Mouse (Mus musculus) retina, postnatal 1 day (tissue): ENCODE results near the gene Gp5.

Source experiments
- DNase-seq: peaks from one replicate; pipeline ENCODE4 v3.0.0-alpha.2; 2012

The Gp5 gene

GRCm38 (mm10) chr16:30275558-30276340, 34.8 kb downstream of the Gp5 start:
- DNase-seq: no peak

DNA sequence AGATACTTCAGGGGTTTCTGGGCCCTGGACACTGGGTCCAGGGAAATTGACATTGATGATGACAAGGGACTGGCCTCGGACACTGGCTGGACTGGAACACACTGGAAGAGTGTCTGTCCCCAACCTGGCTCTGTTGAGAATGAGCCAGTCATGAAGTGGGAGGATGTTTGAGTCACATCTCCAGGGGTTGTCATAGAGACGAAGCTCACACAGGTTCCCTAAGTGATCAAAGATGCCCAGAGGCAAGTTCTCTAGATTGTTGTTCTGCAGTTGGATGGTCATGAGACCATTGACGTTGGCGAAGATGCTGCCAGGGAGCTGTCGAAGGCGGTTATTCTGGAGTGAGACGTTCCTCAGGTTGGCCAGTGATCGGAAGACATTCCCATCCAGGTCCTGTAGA, 37.5 kb downstream of the Gp5 start:
- no peak for DNase-seq

- no peak for DNase-seq
These were observed 38.5 kb downstream of the Gp5 start for GRCm38 (mm10) chr16:30271941-30272595.

DNA sequence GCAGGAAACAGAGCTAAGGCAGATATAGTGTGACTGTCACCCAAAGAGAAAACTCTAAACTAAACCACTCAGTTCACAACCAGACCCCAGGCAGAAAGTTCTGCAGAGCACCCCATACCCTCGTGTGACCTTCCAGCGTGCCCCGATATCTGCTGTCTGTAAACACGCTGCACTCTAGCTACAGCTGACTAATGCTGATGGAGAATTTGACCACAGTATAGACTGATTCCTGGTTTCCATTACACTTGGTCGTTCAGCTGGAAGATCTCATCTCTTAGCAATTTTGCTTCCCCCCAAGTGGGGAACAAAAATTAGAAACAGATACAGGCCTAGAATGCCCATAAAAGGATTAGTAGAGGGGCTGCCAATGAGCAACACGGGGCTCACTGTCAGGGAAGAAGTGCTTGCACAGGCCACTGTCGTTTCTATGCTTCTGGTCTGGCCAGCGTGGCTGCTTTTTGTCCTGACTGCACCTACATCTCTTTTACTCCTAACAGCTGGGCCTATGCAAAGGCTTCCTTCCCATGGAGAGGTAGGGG, 39.3 kb downstream of the Gp5 start:
- no peak for DNase-seq

GRCm38 (mm10) chr16:30267359-30267758, 43.2 kb downstream of the Gp5 start, which contains the start of gene Cpn2:
Gene Cpn2 (minus strand): TSS chr16:30267499.
- no peak for DNase-seq

- no peak for DNase-seq
These were observed 44.0 kb downstream of the Gp5 start for GRCm38 (mm10) chr16:30266561-30266960.

DNA sequence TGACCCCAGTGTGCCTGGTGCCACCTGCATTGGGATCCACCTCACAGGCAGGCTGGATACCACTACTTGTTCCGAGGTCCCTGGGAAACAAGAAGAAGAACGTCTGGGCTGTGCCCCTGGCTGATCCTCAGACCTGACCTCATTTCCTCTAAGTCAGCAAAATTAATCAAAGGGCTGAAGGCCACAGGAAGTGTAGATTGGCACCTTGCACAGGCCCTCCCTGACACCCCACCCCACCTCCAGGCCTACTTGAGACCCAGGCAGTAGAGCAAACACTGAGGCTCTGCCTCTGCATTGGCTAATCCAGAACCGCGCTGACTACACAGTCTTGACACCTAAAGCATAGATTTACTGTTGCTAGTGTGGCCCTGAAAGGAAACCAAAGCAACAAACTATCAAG, 45.0 kb downstream of the Gp5 start:
- no peak for DNase-seq

DNA sequence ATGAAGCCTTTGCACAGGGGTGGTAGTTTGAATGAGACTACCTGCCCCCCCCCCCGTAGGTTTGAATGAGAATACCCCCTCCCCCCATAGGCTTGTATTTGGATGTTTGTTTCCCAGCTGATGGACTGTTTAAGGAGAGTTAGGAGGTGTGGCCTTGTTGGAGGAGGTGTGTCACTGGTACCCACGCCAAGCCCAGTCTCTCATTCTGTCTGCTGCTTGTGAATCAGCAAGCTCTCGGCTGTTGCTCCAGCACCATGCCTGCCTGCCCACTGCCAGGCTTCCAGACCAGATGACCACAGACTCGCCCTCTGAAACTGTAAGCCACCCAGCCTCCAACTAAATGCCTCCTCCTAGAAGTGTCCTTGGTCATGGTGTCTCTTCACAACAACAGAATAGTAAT, 47.4 kb downstream of the Gp5 start:
- no peak for DNase-seq

- DNase-seq: peak; percentile 76
These were observed 47.9 kb downstream of the Gp5 start for GRCm38 (mm10) chr16:30262664-30263063.

DNA sequence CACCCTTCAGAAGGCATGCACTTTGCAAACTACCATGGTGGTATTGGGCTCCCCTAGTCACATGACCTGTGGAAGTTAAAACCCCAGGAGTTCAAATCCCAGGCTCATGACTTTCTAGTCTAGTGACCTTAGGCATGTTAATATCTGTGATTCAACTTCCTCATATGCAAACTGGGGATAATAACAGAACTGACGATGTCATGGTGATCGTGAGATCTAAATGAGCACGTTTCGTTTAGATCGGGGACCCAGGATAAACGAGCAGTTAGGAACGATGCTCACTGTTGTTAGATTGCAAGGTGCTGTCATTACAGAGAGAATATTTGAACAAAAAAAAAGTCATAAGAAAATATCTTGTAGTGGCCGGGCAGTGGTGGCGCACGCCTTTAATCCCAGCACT, 48.4 kb downstream of the Gp5 start:
- DNase-seq: no peak

DNA sequence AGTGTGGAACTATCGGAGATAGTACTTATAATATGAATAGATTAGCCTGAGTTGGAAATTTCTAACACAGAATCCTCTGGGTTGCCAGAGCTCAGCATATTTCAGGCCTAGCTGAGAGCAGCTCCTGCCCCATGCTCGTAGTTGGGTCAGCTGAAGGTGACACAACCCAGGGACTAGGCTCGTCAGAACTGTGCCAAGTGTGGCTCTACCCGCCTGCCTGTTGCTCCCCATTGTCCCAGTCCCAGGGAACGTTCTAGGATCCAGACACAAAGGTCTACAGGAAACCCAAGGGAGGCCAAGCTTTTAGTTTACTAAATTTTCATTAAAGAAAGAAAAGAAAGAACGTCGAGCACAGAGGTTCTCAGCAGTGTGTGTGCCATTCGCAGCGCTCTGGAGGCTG, 49.2 kb downstream of the Gp5 start:
- no peak for DNase-seq

DNA sequence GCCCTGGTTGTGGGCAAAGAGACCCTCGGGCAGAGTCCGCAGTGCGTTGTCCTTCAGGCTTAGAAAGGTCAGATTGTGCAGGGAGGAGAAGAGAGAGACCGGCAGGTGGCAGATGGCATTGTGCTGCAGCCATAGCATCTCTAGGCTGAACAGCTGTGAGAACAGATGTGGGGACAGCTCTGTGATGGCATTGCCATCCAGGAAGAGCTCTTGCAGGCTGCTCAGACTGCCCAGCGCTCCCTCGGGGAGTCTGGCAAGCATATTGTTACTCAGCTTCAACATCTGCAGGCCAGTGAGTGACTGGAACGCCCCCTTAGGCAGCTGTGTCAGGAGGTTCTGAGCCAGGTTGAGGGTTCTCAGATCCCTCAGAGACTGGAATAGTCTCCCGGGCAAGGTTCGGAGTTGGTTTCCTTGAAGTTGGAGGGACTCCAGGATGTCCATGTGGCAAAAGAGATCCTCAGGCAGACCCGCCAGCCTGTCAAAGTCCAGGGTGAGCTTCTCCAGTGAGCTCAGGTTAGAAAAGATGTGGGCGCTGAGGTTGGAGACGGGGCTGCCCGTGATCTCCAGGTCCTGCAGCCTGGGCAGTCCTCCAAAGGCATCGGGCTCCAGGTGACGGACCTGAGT, 50.5 kb downstream of the Gp5 start:
- peak; percentile 42 for DNase-seq

DNA sequence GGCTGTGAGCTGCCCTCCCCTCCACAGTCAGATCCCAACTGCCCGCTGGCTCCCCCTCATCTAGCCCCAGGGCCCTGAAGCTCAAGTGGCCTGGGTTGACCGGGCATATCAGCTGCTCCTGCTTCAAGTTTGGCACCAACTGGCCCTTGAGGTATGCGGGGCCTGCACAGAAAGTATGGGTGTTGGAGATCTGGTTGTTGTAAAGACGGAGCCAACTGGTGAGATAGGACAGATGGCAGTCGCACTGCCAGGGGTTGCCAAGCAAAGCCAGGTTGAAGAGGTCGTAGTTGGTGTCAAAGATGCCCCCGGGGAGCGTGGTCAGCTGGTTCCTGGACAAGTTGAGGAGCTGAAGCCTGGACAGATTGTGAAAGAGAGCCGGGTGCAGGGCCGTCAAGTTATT, 51.1 kb downstream of the Gp5 start:
- DNase-seq: no peak

DNA sequence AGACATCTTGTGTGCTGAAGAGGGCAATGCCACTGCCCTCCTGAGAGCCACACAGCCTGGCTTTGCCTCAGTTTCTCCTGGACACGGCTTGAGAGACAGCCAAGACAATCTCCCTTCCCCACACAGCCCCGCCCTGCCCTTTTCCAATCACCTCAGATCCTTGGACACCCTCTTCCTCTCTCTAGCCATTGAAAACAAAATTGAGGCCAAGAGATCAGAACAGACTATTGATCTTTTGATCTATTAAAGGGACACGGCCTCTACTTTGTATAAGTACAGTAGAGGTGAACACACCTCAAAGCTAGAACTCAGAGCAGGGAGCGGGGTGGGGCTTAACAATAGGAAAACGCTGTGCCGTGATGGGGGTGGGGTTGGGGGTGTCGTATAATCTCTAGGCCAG, 52.1 kb downstream of the Gp5 start:
- no peak for DNase-seq

GRCm38 (mm10) chr16:30257718-30258117, 52.9 kb downstream of the Gp5 start:
- no peak for DNase-seq
